Mouse (Mus musculus) hindbrain, embryonic 13.5 days (tissue): Measurements from ENCODE around the gene Dctn3. TPM values are rescaled to one million over a fixed set of nuclear protein-coding genes. Genes with fewer than 3 reads are reported as not detected.
"Not testable (repeated sequence)": the region's sequence is repeated elsewhere in the genome, so short reads cannot be mapped to it uniquely, and the experiment has no call there.

Experiments
- ATAC-seq: fragments of 200-750 bp; cut with Nextera tagmentation; 2 replicates; pipeline ENCODE4 v1.8.0; 2017; ENCODE audit warnings: moderate TSS enrichment; ENCODE audit not compliant: low FRiP score
- H3K27ac ChIP-seq: fragments of 300-500 bp; sonication (generic); 2 replicates; pipeline ENCODE4 v1.5.1; 2015; ENCODE audit warnings: inconsistent platforms, mild to moderate bottlenecking, moderate library complexity
- H3K27me3 ChIP-seq: fragments of 300-500 bp; sonication (generic); 2 replicates; pipeline ENCODE4 v1.6.1; 2015; ENCODE audit warnings: mild to moderate bottlenecking, inconsistent platforms
- H3K36me3 ChIP-seq: fragments of 300-500 bp; sonication (generic); 2 replicates; pipeline ENCODE4 v1.6.1; 2015; ENCODE audit warnings: mild to moderate bottlenecking, inconsistent platforms
- H3K4me1 ChIP-seq: fragments of 300-500 bp; sonication (generic); replicated peaks from 2 replicates; pipeline ENCODE4 v1.6.1; 2015; ENCODE audit warnings: inconsistent platforms
- H3K4me2 ChIP-seq: fragments of 300-500 bp; sonication (generic); 2 replicates; pipeline ENCODE4 v1.6.1; 2015; ENCODE audit warnings: inconsistent platforms, mild to moderate bottlenecking, moderate library complexity
- H3K4me3 ChIP-seq: fragments of 300-500 bp; sonication (generic); 2 replicates; pipeline ENCODE4 v1.5.1; 2015; ENCODE audit warnings: mild to moderate bottlenecking, inconsistent platforms
- H3K9ac ChIP-seq: fragments of 300-500 bp; sonication (generic); 2 replicates; pipeline ENCODE4 v1.6.1; 2015; ENCODE audit warnings: mild to moderate bottlenecking, inconsistent platforms
- H3K9me3 ChIP-seq: fragments of 300-500 bp; sonication (generic); 2 replicates; pipeline ENCODE4 v1.6.1; 2016; ENCODE audit warnings: inconsistent platforms
- WGBS: fragments of 180-500 bp; shearing (Covaris S2); methylation state at CpG from one replicate; pipeline ENCODE4 v1.1.7; 2015; 5-methylcytosine and 5-hydroxymethylcytosine counted together
- polyA plus RNA-seq: library from polyadenylated mRNA; unstranded; fragments of >200 nt; fragmentation: Nextera tagmentation; extraction: Ambion mirVana; gene quantifications from 2 replicates; pipeline ENCODE4 v1.2.1, GENCODE M21; 2015

The Dctn3 gene
- 301 and 303 TPM in 2 replicates for polyA plus RNA-seq

DNA sequence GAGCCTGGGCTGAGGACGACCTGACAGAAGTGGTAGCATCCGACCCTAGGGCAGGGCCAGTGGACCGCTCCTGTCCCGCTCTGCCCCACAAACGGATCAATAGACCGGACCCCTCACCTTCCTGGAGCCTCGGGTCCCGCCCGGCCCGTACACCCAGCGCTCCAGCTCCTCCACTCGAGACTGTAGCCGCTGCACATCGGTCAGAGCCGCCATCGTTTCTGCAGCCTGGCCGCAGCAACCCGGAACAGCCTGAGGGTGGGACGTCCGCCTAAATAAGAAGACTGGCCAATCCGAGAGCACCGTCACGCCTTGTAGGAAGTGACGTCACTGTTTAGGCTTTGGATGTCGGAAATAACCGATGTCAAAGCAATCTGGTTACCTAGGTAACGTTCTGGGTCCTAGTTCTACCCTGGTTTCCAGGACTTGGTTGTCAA is at the start of gene Dctn3:
TSS of gene Dctn3 (minus strand) at position 253 of the 434 bp plus-strand sequence.
- H3K4me3 ChIP-seq = peak within 1 kb of the TSS; percentile 82
- peak within 1 kb of the TSS; percentile 95 for H3K9ac ChIP-seq
- peaks cover 43% of the 10 kb centered on the region for H3K27me3 ChIP-seq
- peaks cover 42% of the 10 kb centered on the region for H3K4me1 ChIP-seq
- peak within 1 kb of the TSS; percentile 88 for H3K4me2 ChIP-seq
- H3K36me3 ChIP-seq = peaks cover 25% of the 10 kb centered on the region
- peak; percentile 94 for ATAC-seq
- peak within 1 kb of the TSS; percentile 79 for H3K27ac ChIP-seq
- H3K9me3 ChIP-seq = no peaks in the 10 kb centered on the region
- under 1% methylated on average over 27 of the region's 27 CpGs for WGBS

DNA sequence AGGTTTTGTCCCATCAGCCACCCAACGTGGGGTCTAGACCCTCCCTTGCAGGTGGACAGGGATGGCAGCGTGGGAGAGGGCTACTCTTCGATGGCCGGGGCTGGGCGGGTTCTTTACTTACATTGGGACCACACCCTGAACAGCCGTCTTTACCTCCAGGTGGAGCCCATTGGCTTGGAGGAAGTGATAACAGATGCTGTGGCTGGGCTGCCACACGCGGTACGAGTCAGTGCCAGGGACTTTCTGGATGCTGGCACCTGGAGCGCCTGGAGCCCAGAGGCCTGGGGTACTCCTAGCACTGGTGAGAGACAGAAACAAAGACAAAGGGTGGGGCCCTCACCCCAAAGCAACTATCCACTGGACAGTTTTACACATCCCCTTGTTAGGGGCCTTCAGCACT is 44.3 kb upstream of the Dctn3 start:
- H3K4me3 ChIP-seq, H3K9me3 ChIP-seq, H3K9ac ChIP-seq, H3K4me2 ChIP-seq, H3K27ac ChIP-seq, ATAC-seq, H3K36me3 ChIP-seq, H3K27me3 ChIP-seq: not testable (repeated sequence)
- WGBS = 93% methylated on average over 10 of the region's 10 CpGs
- H3K4me1 ChIP-seq = peaks cover 11% of the 10 kb centered on the region

DNA sequence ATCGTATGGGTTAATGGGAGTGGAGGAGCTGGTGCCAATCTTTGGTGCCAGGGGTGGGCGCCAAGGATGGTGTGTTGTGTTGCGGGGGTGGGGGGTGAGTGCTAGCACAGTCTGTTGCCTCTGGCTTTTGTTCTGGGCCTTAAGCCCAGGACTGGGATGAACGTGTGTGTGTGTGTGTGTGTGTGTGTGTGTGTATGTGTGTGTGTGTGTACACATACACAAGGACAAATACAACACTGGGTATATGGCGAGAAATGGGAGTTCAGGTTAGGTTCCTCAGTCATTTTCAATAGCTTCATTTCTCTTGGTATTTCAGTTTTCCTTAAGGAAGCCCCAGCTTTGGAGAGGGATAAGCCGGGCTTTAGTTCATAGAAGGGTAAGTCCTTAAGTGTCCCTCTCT is 40.2 kb upstream of the Dctn3 start:
- H3K9ac ChIP-seq, ATAC-seq, H3K4me3 ChIP-seq, H3K9me3 ChIP-seq, H3K27ac ChIP-seq, H3K27me3 ChIP-seq, H3K4me2 ChIP-seq: not testable (repeated sequence)
- H3K4me1 ChIP-seq = peaks cover 34% of the 10 kb centered on the region
- H3K36me3 ChIP-seq = peaks cover 13% of the 10 kb centered on the region
- WGBS = 92% methylated on average over 4 of the region's 6 CpGs

GRCm38 (mm10) chr4:41762688-41763114 is 39.7 kb upstream of the Dctn3 start:
- not testable (repeated sequence) for H3K4me2 ChIP-seq, H3K27me3 ChIP-seq, H3K9me3 ChIP-seq, H3K4me3 ChIP-seq
- Histone ChIP-seq H3K9ac (peak overlapping the region; percentile 46; the same call in 1 of the 2 replicates), H3K36me3 (peaks cover 11% of the 10 kb centered on the region), H3K27ac (peak overlapping the region; percentile 48; the same call in 1 of the 2 replicates), H3K4me1 (peaks cover 34% of the 10 kb centered on the region)
- 0 out of 2 replicates have a peak, but pooled peaks have one; percentile 23 for ATAC-seq
- 44% methylated on average over 8 of the region's 8 CpGs for WGBS

- H3K4me1 ChIP-seq = peaks cover 34% of the 10 kb centered on the region
- ATAC-seq = peak; percentile 17; the same call in 1 of the 2 replicates
- H3K9me3 ChIP-seq = no peaks in the 10 kb centered on the region
- no peak overlapping the region for H3K4me3 ChIP-seq
- peak overlapping the region; percentile 46; the same call in 1 of the 2 replicates for H3K9ac ChIP-seq
- peak overlapping the region; percentile 48 for H3K27ac ChIP-seq
- H3K4me2 ChIP-seq = peak overlapping the region; percentile 8; the same call in 1 of the 2 replicates
- no peaks in the 10 kb centered on the region for H3K27me3 ChIP-seq
- peaks cover 7% of the 10 kb centered on the region for H3K36me3 ChIP-seq
- 38% methylated on average over 8 of the region's 8 CpGs for WGBS
Observed at GRCm38 (mm10) chr4:41762099-41762687, 39.2 kb upstream of the Dctn3 start.

- peaks cover 7% of the 10 kb centered on the region for H3K36me3 ChIP-seq
- no peak for ATAC-seq
- H3K4me3 ChIP-seq = no peak overlapping the region
- no peak overlapping the region; the same call in 1 of the 2 replicates for H3K9ac ChIP-seq
- H3K4me2 ChIP-seq = peak overlapping the region; percentile 61; the same call in 1 of the 2 replicates
- H3K9me3 ChIP-seq = no peaks in the 10 kb centered on the region
- H3K4me1 ChIP-seq = peaks cover 34% of the 10 kb centered on the region
- no peaks in the 10 kb centered on the region for H3K27me3 ChIP-seq
- H3K27ac ChIP-seq = peak overlapping the region; percentile 27; the same call in 1 of the 2 replicates
Observed at GRCm38 (mm10) chr4:41761680-41762079, 38.7 kb upstream of the Dctn3 start.

DNA sequence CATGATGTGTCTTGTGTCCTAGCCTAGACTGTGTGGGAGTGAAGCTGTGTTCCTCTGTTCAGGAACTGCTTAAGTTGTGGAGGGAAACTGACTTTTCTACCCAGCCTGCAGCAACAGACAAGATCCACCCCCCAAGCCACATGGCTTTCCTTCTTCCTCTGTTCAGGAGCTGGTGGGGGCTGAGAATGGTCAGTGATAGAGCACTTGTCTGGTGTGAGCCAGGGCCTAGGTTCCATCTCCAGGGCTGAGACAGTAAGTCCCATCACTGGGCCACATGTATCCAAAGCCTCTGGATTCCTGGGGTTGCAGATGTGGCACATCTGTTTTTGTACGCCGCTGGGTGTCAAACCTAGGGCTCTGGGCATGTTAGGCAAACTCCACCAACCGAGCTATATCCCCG is 37.9 kb upstream of the Dctn3 start:
- peaks cover 40% of the 10 kb centered on the region for H3K4me1 ChIP-seq
- peak overlapping the region; percentile 61 for H3K4me2 ChIP-seq
- 90% methylated on average over 4 of the region's 4 CpGs for WGBS
- H3K27ac ChIP-seq = peak overlapping the region; percentile 56
- peaks cover 7% of the 10 kb centered on the region for H3K36me3 ChIP-seq
- no peaks in the 10 kb centered on the region for H3K27me3 ChIP-seq
- no peaks in the 10 kb centered on the region for H3K9me3 ChIP-seq
- peak overlapping the region; percentile 74 for H3K9ac ChIP-seq
- H3K4me3 ChIP-seq = peak overlapping the region; percentile 40
- peak; percentile 40 for ATAC-seq

GRCm38 (mm10) chr4:41760288-41760721 is 37.3 kb upstream of the Dctn3 start:
- peak overlapping the region; percentile 56; the same call in 1 of the 2 replicates for H3K27ac ChIP-seq
- ATAC-seq = peak; percentile 77
- H3K4me3 ChIP-seq = peak overlapping the region; percentile 40
- no peaks in the 10 kb centered on the region for H3K9me3 ChIP-seq
- peaks cover 7% of the 10 kb centered on the region for H3K36me3 ChIP-seq
- H3K9ac ChIP-seq = peak overlapping the region; percentile 74
- no peaks in the 10 kb centered on the region for H3K27me3 ChIP-seq
- H3K4me2 ChIP-seq = peak overlapping the region; percentile 61
- H3K4me1 ChIP-seq = peaks cover 40% of the 10 kb centered on the region
- WGBS = under 1% methylated on average over 15 of the region's 15 CpGs

DNA sequence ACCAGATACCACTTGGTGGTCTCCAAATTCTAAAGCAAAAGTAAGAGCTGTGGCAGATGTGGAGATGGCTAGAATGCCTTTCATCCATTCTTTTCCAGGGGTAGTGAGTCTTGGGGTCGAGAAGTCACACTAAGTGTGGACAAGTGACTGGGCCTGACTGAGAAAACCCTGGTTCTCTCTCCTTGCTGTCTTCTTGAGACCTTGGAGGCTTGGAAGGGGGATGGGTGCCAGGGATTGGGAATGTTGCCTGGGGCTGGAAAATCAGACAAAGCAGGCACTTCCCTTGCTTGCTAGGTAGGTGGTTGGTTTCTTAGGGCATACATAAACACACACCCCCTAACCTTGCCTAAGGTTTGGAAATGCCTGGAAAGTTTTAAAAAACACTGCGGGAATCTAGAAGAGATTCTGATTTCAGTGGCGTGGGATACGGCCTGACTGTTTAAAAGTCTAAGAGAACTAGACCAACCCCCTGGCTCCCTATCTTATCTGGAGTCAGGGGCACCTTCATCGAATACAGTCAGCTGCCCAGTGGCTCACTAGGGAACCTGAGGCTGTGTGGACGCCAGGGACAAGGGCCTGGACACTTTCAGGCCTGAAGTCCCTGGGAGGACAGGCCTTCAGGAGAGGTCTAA is 36.8 kb upstream of the Dctn3 start:
- Histone ChIP-seq H3K9ac (peak overlapping the region; percentile 74), H3K4me2 (peak overlapping the region; percentile 61), H3K4me3 (peak overlapping the region; percentile 40), H3K9me3 (no peaks in the 10 kb centered on the region), H3K27ac (0 out of 2 replicates have a peak overlapping the region, but pooled peaks have one; percentile 56), H3K27me3 (no peaks in the 10 kb centered on the region), H3K4me1 (peaks cover 44% of the 10 kb centered on the region), H3K36me3 (peaks cover 7% of the 10 kb centered on the region)
- no peak for ATAC-seq
- WGBS = 43% methylated on average over 6 of the region's 6 CpGs

GRCm38 (mm10) chr4:41759206-41759605 is 36.2 kb upstream of the Dctn3 start:
- Histone ChIP-seq H3K4me3 (no peak overlapping the region), H3K9ac (peak overlapping the region; percentile 36; the same call in 1 of the 2 replicates), H3K27me3 (no peaks in the 10 kb centered on the region), H3K36me3 (peaks cover 7% of the 10 kb centered on the region), H3K9me3 (no peaks in the 10 kb centered on the region), H3K27ac (no peak overlapping the region), H3K4me1 (peaks cover 47% of the 10 kb centered on the region), H3K4me2 (no peak overlapping the region)
- no peak for ATAC-seq
- WGBS = 85% methylated on average over 9 of the region's 9 CpGs

DNA sequence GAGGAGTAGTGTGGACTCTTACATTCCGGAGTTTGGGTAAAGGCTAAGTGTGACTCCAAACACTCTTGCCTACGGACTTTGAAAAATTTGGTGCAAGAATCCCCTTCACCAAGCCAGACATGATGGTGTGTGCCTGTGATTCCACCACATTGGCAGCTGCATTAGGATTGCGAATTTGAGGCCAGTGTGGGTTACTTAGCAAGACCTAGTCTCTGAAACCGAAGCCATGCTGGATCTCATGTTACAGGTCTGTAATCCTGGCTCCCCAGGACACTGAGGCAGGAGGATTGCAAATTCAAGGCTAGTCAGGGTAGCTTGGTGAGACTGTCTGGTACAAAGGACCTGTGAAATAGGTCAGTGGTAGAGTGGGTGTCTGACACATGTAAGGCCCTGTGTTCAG is 35.7 kb upstream of the Dctn3 start:
- H3K9ac ChIP-seq = peak overlapping the region; percentile 36; the same call in 1 of the 2 replicates
- H3K27me3 ChIP-seq = no peaks in the 10 kb centered on the region
- H3K4me2 ChIP-seq = no peak overlapping the region
- H3K36me3 ChIP-seq = peaks cover 7% of the 10 kb centered on the region
- H3K27ac ChIP-seq = no peak overlapping the region
- H3K9me3 ChIP-seq = no peaks in the 10 kb centered on the region
- no peak overlapping the region for H3K4me3 ChIP-seq
- 94% methylated on average over 4 of the region's 4 CpGs for WGBS
- no peak for ATAC-seq
- H3K4me1 ChIP-seq = peaks cover 47% of the 10 kb centered on the region

GRCm38 (mm10) chr4:41758021-41758420 is 35.1 kb upstream of the Dctn3 start:
- H3K4me3 ChIP-seq = no peak overlapping the region
- H3K36me3 ChIP-seq = peaks cover 7% of the 10 kb centered on the region
- H3K27me3 ChIP-seq = no peaks in the 10 kb centered on the region
- 88% methylated on average over 11 of the region's 11 CpGs for WGBS
- no peak for ATAC-seq
- H3K27ac ChIP-seq = no peak overlapping the region
- no peaks in the 10 kb centered on the region for H3K9me3 ChIP-seq
- H3K4me2 ChIP-seq = no peak overlapping the region
- H3K4me1 ChIP-seq = peaks cover 47% of the 10 kb centered on the region
- no peak overlapping the region for H3K9ac ChIP-seq
